Mouse (Mus musculus) embryonic fibroblast, embryonic 13.5 days (primary cell): ENCODE data around the gene Flywch1.

Experiments
- CTCF ChIP-seq: IDR thresholded peaks from 2 replicates; pipeline ENCODE4 v1.5.1; 2011; ENCODE audit warnings: mild to moderate bottlenecking, control low read depth, low read length, moderate library complexity, borderline replicate concordance; ENCODE audit not compliant: insufficient read depth
- POLR2A ChIP-seq: IDR thresholded peaks from 2 replicates; pipeline ENCODE4 v1.6.1; 2011; ENCODE audit warnings: low read depth, mild to moderate bottlenecking, control low read depth, low read length, moderate library complexity

- TF ChIP-seq CTCF: no peak
- TF ChIP-seq POLR2A: no peak
Observed at GRCm38 (mm10) chr17:23748631-23749391, 22.6 kb downstream of the Flywch1 start.
